Mouse (Mus musculus) heart, embryonic 16.5 days (tissue): ENCODE measurements around the gene Tram1l1. TPM values are rescaled to one million over a fixed set of nuclear protein-coding genes. Genes with fewer than 3 reads are reported as not detected.

Experiments
- ATAC-seq: fragments of 200-750 bp; cut with Nextera tagmentation; replicated peaks from 2 replicates; pipeline ENCODE4 v1.8.0; 2017; ENCODE audit warnings: moderate number of reproducible peaks; ENCODE audit not compliant: insufficient read depth, low FRiP score; ENCODE audit errors: extremely low read depth
- H3K27ac ChIP-seq: fragments of 300-500 bp; sonication (generic); 2 replicates; pipeline ENCODE4 v1.5.1; 2014; ENCODE audit warnings: mild to moderate bottlenecking, low read length, control low read depth, moderate library complexity
- H3K27me3 ChIP-seq: fragments of 300-500 bp; sonication (generic); 2 replicates; pipeline ENCODE4 v1.6.1; 2014; ENCODE audit warnings: low read length, mixed read lengths; ENCODE audit not compliant: control insufficient read depth, insufficient read depth
- H3K36me3 ChIP-seq: fragments of 300-500 bp; sonication (generic); 2 replicates; pipeline ENCODE4 v1.6.1; 2014; ENCODE audit not compliant: control insufficient read depth, insufficient read depth
- H3K4me1 ChIP-seq: fragments of 300-500 bp; sonication (generic); 2 replicates; pipeline ENCODE4 v1.6.1; 2014; ENCODE audit warnings: low read length, mixed read lengths; ENCODE audit not compliant: control insufficient read depth, insufficient read depth
- H3K4me2 ChIP-seq: fragments of 300-500 bp; sonication (generic); 2 replicates; pipeline ENCODE4 v1.6.1; 2014; ENCODE audit warnings: low read depth, mild to moderate bottlenecking, control low read depth, low read length
- H3K4me3 ChIP-seq: fragments of 300-500 bp; sonication (generic); 2 replicates; pipeline ENCODE4 v1.5.1; 2014; ENCODE audit warnings: mild to moderate bottlenecking, control low read depth, low read length
- H3K9ac ChIP-seq: fragments of 300-500 bp; sonication (generic); 2 replicates; pipeline ENCODE4 v1.6.1; 2014; ENCODE audit warnings: low read length, control low read depth
- H3K9me3 ChIP-seq: fragments of 300-500 bp; sonication (generic); replicated peaks from 2 replicates; pipeline ENCODE4 v1.6.1; 2016; ENCODE audit warnings: low read length; ENCODE audit not compliant: control insufficient read depth
- WGBS: fragments of 180-500 bp; shearing (Covaris S2); extraction: QIAGEN DNeasy Blood & Tissue Kit; methylation state at CpG from one replicate; pipeline ENCODE4 v1.1.7; 2014; 5-methylcytosine and 5-hydroxymethylcytosine counted together
- polyA plus RNA-seq: library from polyadenylated mRNA; unstranded; fragments of >200 nt; fragmentation: Nextera tagmentation; extraction: Ambion mirVana; gene quantifications from 2 replicates; pipeline ENCODE4 v1.2.1, GENCODE M21; 2015

Tram1l1 gene
- polyA plus RNA-seq, 1 experiment from 2014 or later: 2.5 TPM

- Histone ChIP-seq H3K4me2 (no peak overlapping the region), H3K9me3 (no peaks in the 10 kb centered on the region), H3K4me3 (no peak overlapping the region), H3K4me1 (no peaks in the 10 kb centered on the region), H3K27ac (no peak overlapping the region), H3K9ac (no peak overlapping the region), H3K27me3 (no peaks in the 10 kb centered on the region), H3K36me3 (no peaks in the 10 kb centered on the region)
- WGBS: 85% methylated on average over 3 of the region's 3 CpGs
- no peak for ATAC-seq
These were observed 36.9 kb downstream of the Tram1l1 start for GRCm38 (mm10) chr3:124357533-124357932.

- no peaks in the 10 kb centered on the region for H3K4me1 ChIP-seq
- no peak overlapping the region for H3K27ac ChIP-seq
- H3K9me3 ChIP-seq: no peaks in the 10 kb centered on the region
- H3K4me3 ChIP-seq: no peak overlapping the region
- no peaks in the 10 kb centered on the region for H3K36me3 ChIP-seq
- 59% methylated on average over 2 of the region's 2 CpGs for WGBS
- no peak for ATAC-seq
- H3K9ac ChIP-seq: no peak overlapping the region
- H3K27me3 ChIP-seq: no peaks in the 10 kb centered on the region
- H3K4me2 ChIP-seq: no peak overlapping the region
These were observed 51.4 kb downstream of the Tram1l1 start for GRCm38 (mm10) chr3:124372031-124372430.

Other genes starting within 250 kb of the Tram1l1 start
- not detected in 2 replicates for gene 1700006A11Rik, start 105.2 kb downstream of the Tram1l1 start, polyA plus RNA-seq